Mouse (Mus musculus) adrenal gland, postnatal 4 days (tissue): ENCODE data around the gene Abcc5. TPM values are rescaled to one million over a fixed set of nuclear protein-coding genes. Genes with fewer than 3 reads are reported as not detected.

ENCODE experiments used
- total RNA-seq, 2 experiments: library from RNA; stranded (reverse); gene quantifications; 2 replicates each; pipeline ENCODE4 v1.2.3; 2021

Gene Abcc5
- total RNA-seq, 2 experiments from 2014 or later, result 73.7 to 75.5 TPM

Other genes starting within 250 kb of the Abcc5 start
- 1 to 10 TPM; 5.5 to 6.9 TPM for gene Map6d1, start 185.0 kb downstream of the Abcc5 start, total RNA-seq
- gene Parl, start 124.0 kb downstream of the Abcc5 start, total RNA-seq, result 100 to 1,000 TPM; 136 to 142 TPM
- under 1 TPM in 1 of 2 experiments, not detected in 1; 0.17 TPM for gene Cyp2ab1, start 101.0 kb downstream of the Abcc5 start, total RNA-seq
- gene Eif2b5, start 72.4 kb upstream of the Abcc5 start, total RNA-seq, result 10 to 100 TPM; 58.9 to 63.3 TPM
- 10 to 100 TPM; 55.7 to 59.5 TPM for gene Dvl3, start 90.6 kb upstream of the Abcc5 start, total RNA-seq
- gene Ap2m1, start 109.1 kb upstream of the Abcc5 start, total RNA-seq, result 100 to 1,000 TPM; 336 to 352 TPM
- gene Abcf3, start 122.2 kb upstream of the Abcc5 start, total RNA-seq, result 10 to 100 TPM; 75.4 to 79.2 TPM
- 10 to 100 TPM in 1 of 2 experiments, 1 to 10 TPM in 1; 10.0 to 12.5 TPM for gene Vwa5b2, start 163.1 kb upstream of the Abcc5 start, total RNA-seq
- 1 to 10 TPM; 6.8 to 7.0 TPM for gene Eef1akmt4, start 185.2 kb upstream of the Abcc5 start, total RNA-seq
- under 1 TPM in 1 of 2 experiments, not detected in 1; 0.37 TPM for gene Gm49333, start 185.2 kb upstream of the Abcc5 start, total RNA-seq
- 10 to 100 TPM; 15.9 to 17.6 TPM for gene Alg3, start 185.3 kb upstream of the Abcc5 start, total RNA-seq
- gene Camk2n2, start 194.9 kb upstream of the Abcc5 start, total RNA-seq, result 10 to 100 TPM; 16.1 to 16.3 TPM
- gene Ece2, start 203.4 kb upstream of the Abcc5 start, total RNA-seq, result 10 to 100 TPM; 11.4 to 14.9 TPM
- 100 to 1,000 TPM; 216 to 230 TPM for gene Psmd2, start 225.3 kb upstream of the Abcc5 start, total RNA-seq
- gene Eif4g1, start 241.9 kb upstream of the Abcc5 start, total RNA-seq, result 100 to 1,000 TPM; 400 to 415 TPM